Mouse (Mus musculus) heart, postnatal 0 days (tissue): ENCODE measurements around the gene Palm3. TPM values are rescaled to one million over a fixed set of nuclear protein-coding genes. Genes with fewer than 3 reads are reported as not detected.

Source experiments
- ATAC-seq: fragments of 200-750 bp; cut with Nextera tagmentation; 2 replicates; pipeline ENCODE4 v1.8.0; 2017; ENCODE audit warnings: low read depth, moderate number of reproducible peaks, moderate library complexity; ENCODE audit not compliant: insufficient read depth
- DNase-seq: peaks from one replicate; pipeline ENCODE4 v3.0.0-alpha.2; 2016; ENCODE audit warnings: low spot score
- H3K27ac ChIP-seq: fragments of 300-500 bp; sonication (generic); 2 replicates; pipeline ENCODE4 v1.5.1; 2014; ENCODE audit warnings: low read depth, mild to moderate bottlenecking
- H3K27me3 ChIP-seq: fragments of 300-500 bp; sonication (generic); 2 replicates; pipeline ENCODE4 v1.6.1; 2014; ENCODE audit warnings: low read length, mixed read lengths; ENCODE audit not compliant: control insufficient read depth, insufficient read depth
- H3K36me3 ChIP-seq: fragments of 300-500 bp; sonication (generic); replicated peaks from 2 replicates; pipeline ENCODE4 v1.6.1; 2014; ENCODE audit warnings: low read length, mixed read lengths; ENCODE audit not compliant: control insufficient read depth, insufficient read depth
- H3K4me1 ChIP-seq: fragments of 300-500 bp; sonication (generic); 2 replicates; pipeline ENCODE4 v1.6.1; 2014; ENCODE audit warnings: antibody characterized with exemption; ENCODE audit not compliant: control insufficient read depth, insufficient read depth
- H3K4me2 ChIP-seq: fragments of 300-500 bp; sonication (generic); 2 replicates; pipeline ENCODE4 v1.6.1; 2014; ENCODE audit warnings: low read depth, mild to moderate bottlenecking, low read length, moderate library complexity
- H3K4me3 ChIP-seq: fragments of 300-500 bp; sonication (generic); 2 replicates; pipeline ENCODE4 v1.5.1; 2014; ENCODE audit warnings: low read depth, low read length
- H3K9ac ChIP-seq: fragments of 300-500 bp; sonication (generic); replicated peaks from 2 replicates; pipeline ENCODE4 v1.6.1; 2014; ENCODE audit warnings: low read depth, low read length, mixed read lengths
- H3K9me3 ChIP-seq: fragments of 300-500 bp; sonication (generic); replicated peaks from 2 replicates; pipeline ENCODE4 v1.6.1; 2016; ENCODE audit warnings: low read length; ENCODE audit not compliant: control insufficient read depth
- CTCF ChIP-seq: IDR thresholded peaks from 2 replicates; pipeline ENCODE4 v1.5.1; 2016; ENCODE audit warnings: antibody characterized with exemption, control low read depth, low read depth
- EP300 ChIP-seq: IDR thresholded peaks from 2 replicates; pipeline ENCODE4 v1.6.1; 2016; ENCODE audit warnings: antibody characterized with exemption, low read depth
- WGBS: fragments of 180-500 bp; shearing (Covaris S2); extraction: QIAGEN DNeasy Blood & Tissue Kit; methylation state at CpG from one replicate; pipeline ENCODE4 v1.1.7; 2014; 5-methylcytosine and 5-hydroxymethylcytosine counted together
- polyA plus RNA-seq: library from polyadenylated mRNA; unstranded; fragments of >200 nt; fragmentation: Nextera tagmentation; extraction: Ambion mirVana; gene quantifications from 2 replicates; pipeline ENCODE4 v1.2.1, GENCODE M21; 2015
- total RNA-seq: library from RNA; depleted of rRNA; stranded (reverse); fragments of >200 nt; gene quantifications from 2 replicates; pipeline ENCODE4 v1.2.3, GENCODE M21; 2014; ENCODE audit warnings: low replicate concordance

Palm3 gene
- total and polyA plus RNA-seq, 2 experiments from 2014 or later: 0.41 TPM; not detected in 1

GRCm38 (mm10) chr8:83999057-83999705 lies 22.1 kb upstream of the Palm3 start:
- no peaks in the 10 kb centered on the region for H3K9me3 ChIP-seq
- H3K27me3 ChIP-seq: no peaks in the 10 kb centered on the region
- no peak for ATAC-seq
- H3K4me1 ChIP-seq: peaks cover 20% of the 10 kb centered on the region; the same call in 1 of the 2 replicates
- H3K4me3 ChIP-seq: peak overlapping the region; percentile 61
- DNase-seq: no peak
- TF ChIP-seq CTCF (no peak), EP300 (no peak)
- H3K27ac ChIP-seq: no peak overlapping the region
- H3K36me3 ChIP-seq: peaks cover 31% of the 10 kb centered on the region
- H3K9ac ChIP-seq: peak overlapping the region; percentile 35; the same call in 1 of the 2 replicates
- H3K4me2 ChIP-seq: peak overlapping the region; percentile 71
- WGBS: 64% methylated on average over 16 of the region's 16 CpGs

- Histone ChIP-seq H3K9ac (no peak overlapping the region), H3K36me3 (peaks cover 26% of the 10 kb centered on the region), H3K4me3 (no peak overlapping the region), H3K27ac (no peak overlapping the region), H3K4me2 (no peak overlapping the region), H3K27me3 (no peaks in the 10 kb centered on the region), H3K4me1 (peaks cover 23% of the 10 kb centered on the region; the same call in 1 of the 2 replicates), H3K9me3 (no peaks in the 10 kb centered on the region)
- ATAC-seq (no peak), DNase-seq (no peak)
- no peak for TF ChIP-seq EP300
- no peak for TF ChIP-seq CTCF
- WGBS: 93% methylated on average over 2 of the region's 2 CpGs
These were observed 21.4 kb upstream of the Palm3 start for GRCm38 (mm10) chr8:83999825-84000224.

GRCm38 (mm10) chr8:84001281-84002000 lies 19.8 kb upstream of the Palm3 start, which contains the start of gene 1700067K01Rik:
TSS of gene 1700067K01Rik (plus strand) at chr8:84001502.
- Histone ChIP-seq H3K9ac (no peak within 1 kb of the TSS), H3K9me3 (no peaks in the 10 kb centered on the region), H3K27me3 (no peaks in the 10 kb centered on the region), H3K4me2 (no peak within 1 kb of the TSS), H3K4me1 (peaks cover 22% of the 10 kb centered on the region; the same call in 1 of the 2 replicates), H3K4me3 (no peak within 1 kb of the TSS), H3K27ac (no peak within 1 kb of the TSS), H3K36me3 (peaks cover 21% of the 10 kb centered on the region; the same call in 1 of the 2 replicates)
- ATAC-seq (no peak), DNase-seq (no peak)
- no peak for TF ChIP-seq EP300
- TF ChIP-seq CTCF: no peak
- WGBS: 58% methylated on average over 56 of the region's 61 CpGs

- H3K9ac ChIP-seq: no peak overlapping the region
- H3K4me2 ChIP-seq: no peak overlapping the region
- H3K9me3 ChIP-seq: no peaks in the 10 kb centered on the region
- no peaks in the 10 kb centered on the region for H3K27me3 ChIP-seq
- WGBS: 68% methylated on average over 12 of the region's 12 CpGs
- DNase-seq (no peak), ATAC-seq (no peak)
- H3K27ac ChIP-seq: no peak overlapping the region
- no peak for TF ChIP-seq CTCF
- TF ChIP-seq EP300: no peak
- H3K4me1 ChIP-seq: peaks cover 20% of the 10 kb centered on the region; the same call in 1 of the 2 replicates
- H3K4me3 ChIP-seq: no peak overlapping the region
- peaks cover 21% of the 10 kb centered on the region; the same call in 1 of the 2 replicates for H3K36me3 ChIP-seq
These were observed 18.2 kb upstream of the Palm3 start for GRCm38 (mm10) chr8:84002957-84003611.

- peak overlapping the region; percentile 66; the same call in 1 of the 2 replicates for H3K9ac ChIP-seq
- peaks cover 20% of the 10 kb centered on the region; the same call in 1 of the 2 replicates for H3K4me1 ChIP-seq
- WGBS: 69% methylated on average over 6 of the region's 6 CpGs
These were observed 17.5 kb upstream of the Palm3 start for GRCm38 (mm10) chr8:84003612-84004246.

More at GRCm38 (mm10) chr8:84003612-84004246, 17.5 kb upstream of the Palm3 start:
- no peak overlapping the region for H3K27ac ChIP-seq
- no peaks in the 10 kb centered on the region for H3K9me3 ChIP-seq
- DNase-seq: no peak
- ATAC-seq: no peak
- H3K4me2 ChIP-seq: peak overlapping the region; percentile 84
- TF ChIP-seq CTCF: 0 out of 2 replicates have a peak, but pooled peaks have one; percentile 7
- TF ChIP-seq EP300: no peak
- H3K36me3 ChIP-seq: peaks cover 21% of the 10 kb centered on the region; the same call in 1 of the 2 replicates
- H3K27me3 ChIP-seq: no peaks in the 10 kb centered on the region
- H3K4me3 ChIP-seq: peak overlapping the region; percentile 58; the same call in 1 of the 2 replicates
